Mouse (Mus musculus) frontal cortex, adult 2 months (tissue): Measurements from ENCODE around the gene Lrig1. TPM values are rescaled to one million over a fixed set of nuclear protein-coding genes. Genes with fewer than 3 reads are reported as not detected.
"Not testable (repeated sequence)": the region's sequence is repeated elsewhere in the genome, so short reads cannot be mapped to it uniquely, and the experiment has no call there.

Experiments used
- DNase-seq, 2 experiments: peaks; one replicate each; pipeline ENCODE4 v3.0.0; 2022; ENCODE audit warnings: low spot score in 1 of 2; ENCODE audit errors: extremely low spot score in 1 of 2
- polyA plus RNA-seq: library from polyadenylated mRNA; depleted of rRNA; stranded (reverse); fragments of >200 nt; gene quantifications from 2 replicates; pipeline ENCODE4 v1.2.3, GENCODE M21; 2012; rRNA removed

Gene Lrig1
- polyA plus RNA-seq, 1 experiment, result 33.3 TPM

DNA sequence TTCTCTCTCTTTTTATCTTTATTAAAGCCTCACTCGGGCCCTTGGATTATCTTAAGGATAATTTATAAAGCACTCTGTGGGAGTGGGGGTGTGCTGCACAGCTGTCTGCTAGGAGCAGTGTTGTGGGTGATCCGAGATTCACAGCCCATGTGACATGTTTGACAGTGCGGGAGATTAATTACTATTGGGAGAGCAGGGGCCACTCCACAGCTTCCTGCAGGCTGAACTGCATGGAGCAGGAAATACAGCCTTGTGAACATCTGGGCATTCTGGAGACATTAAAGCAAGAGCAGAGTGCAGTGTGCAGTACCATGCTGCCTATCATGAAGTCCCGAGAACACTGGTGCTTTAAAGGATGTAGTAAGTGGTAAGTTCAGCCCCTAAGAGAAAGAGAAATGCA is 107.2 kb downstream of the Lrig1 start:
- no peak for DNase-seq

DNA sequence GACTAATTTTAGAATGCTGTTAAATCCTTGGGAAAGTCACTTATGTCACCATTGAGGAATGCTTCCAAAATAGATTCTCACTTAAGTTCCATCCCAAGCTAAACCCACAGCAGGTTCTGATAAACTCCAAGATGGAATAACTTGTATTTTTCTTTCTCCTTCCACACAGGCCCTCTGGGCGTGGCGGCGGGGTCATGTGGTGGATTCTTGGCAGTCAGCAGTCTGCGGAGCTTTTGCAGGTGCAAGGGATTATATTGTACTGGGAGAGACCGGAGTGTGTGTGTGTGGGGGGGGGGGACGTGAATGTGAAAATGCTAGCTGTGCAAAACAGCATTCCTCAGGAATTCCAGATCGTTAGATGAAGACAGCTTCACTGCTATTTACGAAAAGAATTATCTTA is 107.7 kb downstream of the Lrig1 start:
- DNase-seq, result peak in 1 of 2 experiments; percentile 44

DNA sequence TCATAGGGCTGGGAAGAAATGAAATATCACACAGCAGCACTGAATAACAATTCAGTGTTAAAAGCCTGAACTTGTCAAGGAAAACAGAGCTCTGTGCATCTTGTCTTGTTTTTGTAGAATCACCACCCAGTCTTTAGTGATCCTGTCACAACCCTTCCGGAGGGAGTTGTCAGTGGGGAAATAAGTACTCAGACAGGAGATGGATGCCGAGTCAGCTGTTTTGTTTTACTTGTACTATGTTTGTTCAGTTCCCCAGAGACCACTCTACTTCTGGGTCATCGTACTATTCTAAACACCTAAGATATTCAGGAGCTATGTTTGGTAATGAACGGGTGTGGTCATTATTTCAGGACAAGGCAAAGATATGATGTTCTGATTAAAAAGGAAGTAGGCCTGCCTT is 111.6 kb downstream of the Lrig1 start:
- DNase-seq, result no peak

DNA sequence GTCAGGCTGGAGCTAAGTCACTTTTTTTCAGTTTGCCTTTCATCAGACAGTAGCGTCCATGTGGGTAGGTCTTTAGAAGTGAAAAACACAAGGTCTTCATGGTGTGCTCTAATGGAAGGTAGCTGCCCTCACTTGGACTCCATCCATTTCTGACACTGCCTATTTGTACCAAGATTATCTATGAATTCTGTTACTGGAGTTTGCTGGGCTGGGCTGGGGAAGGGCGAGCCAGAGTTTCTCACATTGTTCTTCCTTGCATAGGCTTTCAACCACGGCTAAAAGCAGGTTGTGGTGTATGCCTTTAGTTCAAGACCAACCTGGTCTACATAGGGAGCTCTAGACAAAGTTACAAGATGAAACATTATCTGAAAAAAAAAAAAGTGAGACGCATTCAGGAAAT is 115.0 kb downstream of the Lrig1 start:
- DNase-seq, result no peak

DNA sequence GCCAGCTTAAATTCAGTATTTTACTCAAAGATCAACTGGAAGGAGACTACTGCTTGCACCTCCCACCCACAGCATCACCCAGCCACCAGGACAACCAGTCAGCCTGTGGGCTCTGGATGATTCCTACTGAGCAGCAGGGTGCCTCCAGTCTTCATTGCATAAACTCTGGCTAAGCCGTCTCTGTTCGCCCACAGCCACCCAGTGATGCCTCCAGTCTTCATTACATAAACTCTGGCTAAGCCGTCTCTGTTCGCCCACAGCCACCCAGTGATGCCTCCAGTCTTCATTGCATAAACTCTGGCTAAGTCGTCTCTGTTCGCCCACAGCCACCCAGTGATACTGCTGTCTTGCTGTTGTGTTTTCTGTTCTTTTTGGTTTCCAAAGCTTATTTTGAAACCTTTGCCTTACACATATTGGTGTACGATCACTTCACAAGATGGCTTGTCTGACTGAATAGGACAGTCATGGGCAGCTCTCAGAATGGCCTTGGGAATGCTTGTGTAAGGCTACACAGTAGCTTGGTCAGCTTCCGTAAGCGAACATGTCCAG is 115.7 kb downstream of the Lrig1 start:
- DNase-seq, result peak; percentile 61 to 75

DNA sequence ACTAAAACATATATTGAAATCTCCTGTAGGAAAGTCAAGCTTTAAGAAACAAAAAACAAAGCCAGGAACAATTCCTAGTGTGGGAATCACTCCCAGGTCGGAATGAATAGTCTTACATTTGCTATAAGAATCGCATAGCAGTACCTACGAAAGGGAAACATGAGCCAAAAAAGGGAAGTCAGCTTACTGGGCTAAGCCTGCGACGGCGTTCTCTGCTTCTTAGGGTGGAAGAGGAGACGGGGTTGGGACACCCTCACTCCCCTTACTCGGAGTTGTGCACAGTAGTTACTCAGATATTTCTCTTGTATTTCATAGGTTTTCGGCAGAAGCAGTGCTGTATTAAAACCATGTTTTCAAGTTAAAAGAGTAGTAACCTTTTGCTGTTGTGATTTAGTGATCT is 117.9 kb downstream of the Lrig1 start:
- DNase-seq, result no peak

DNA sequence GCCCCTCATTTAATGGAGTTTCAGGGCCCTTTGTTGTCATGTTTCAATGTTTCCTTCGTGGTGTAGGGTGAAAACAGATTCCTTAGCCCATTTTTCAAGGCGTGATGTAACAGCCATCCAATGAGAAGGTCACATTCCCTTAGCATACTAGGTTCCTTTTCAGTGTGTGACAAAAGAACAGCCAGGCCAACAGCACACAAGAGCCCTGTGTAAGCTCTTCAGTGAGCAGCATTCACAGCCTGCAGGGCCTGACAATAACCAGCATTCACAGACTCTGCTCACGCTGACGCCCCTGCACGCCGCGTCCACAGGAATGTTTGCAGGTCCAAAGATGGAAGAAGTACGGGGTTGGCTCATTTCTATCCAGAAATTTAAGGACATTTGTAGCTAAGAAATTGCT is 122.0 kb downstream of the Lrig1 start:
- DNase-seq, result no peak

DNA sequence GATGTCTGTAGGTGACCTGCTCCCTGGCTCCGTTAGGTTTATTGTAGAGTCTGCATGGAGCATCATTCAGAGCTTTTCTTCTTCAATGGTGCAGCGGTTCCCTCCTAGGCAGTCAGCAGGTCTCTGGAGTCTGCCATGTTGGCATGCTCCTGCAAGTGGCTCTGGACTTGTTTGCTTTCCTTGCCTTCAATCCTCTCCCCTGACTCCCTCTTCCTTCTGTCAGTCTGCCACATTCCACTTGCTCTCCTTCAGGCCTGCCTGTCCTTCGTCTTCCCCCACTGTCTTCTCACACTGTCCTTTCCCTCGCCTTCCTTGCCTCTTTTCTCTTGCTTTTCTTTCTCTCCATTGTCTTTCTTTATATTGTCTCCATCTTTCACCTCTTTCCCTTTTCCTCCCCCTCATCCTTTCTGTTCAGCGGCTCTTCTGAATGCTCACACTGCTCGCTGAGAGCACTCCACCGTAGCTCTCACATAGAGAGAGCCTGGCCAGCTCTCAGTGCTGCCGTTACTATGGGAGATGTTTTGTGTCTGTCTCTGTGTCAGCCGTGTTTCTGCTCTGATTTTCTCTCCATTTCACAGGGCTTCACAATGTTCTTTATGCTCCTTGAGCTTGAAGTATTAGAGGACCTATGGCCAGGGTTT is 124.3 kb downstream of the Lrig1 start:
- DNase-seq, result no peak

DNA sequence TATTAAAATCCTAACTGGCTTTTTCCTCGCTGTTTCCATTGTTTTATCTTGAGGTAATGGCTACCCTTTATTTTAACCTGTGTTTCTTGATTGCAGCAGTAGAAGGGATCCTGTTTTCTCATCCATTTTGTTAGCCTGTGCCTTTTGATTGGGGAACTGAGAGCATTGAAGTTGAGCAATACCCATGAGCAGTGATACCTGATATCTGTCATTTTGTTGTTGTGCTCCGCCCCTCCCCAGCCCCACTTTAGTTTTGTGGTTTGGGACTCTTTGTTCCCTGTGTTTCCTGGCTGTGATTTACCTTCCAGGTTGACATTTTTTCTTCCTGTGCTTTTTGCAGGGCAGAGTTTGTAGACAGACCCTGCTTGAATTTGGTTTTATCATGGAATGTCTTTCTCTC is 131.9 kb downstream of the Lrig1 start:
- DNase-seq, result no peak

DNA sequence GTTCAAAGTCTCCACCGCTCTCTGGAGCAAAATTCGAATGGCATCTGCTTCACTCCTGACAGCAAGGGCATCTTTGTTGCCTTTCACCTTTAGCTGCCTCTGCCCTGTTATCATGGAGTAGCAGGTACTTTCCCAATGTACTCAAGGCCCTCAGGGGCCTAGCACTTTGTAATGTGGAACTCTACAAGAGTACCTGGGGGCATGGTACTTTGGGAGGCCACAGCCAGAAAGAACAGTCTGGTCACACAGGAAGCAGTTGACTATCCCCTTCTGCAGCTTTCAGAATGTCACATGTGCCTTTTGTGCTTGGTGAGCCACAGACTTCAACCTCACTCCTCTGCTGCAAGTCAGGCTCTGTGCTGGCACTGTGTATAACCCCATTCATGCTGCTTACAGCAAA is 134.2 kb downstream of the Lrig1 start:
- no peak for DNase-seq

DNA sequence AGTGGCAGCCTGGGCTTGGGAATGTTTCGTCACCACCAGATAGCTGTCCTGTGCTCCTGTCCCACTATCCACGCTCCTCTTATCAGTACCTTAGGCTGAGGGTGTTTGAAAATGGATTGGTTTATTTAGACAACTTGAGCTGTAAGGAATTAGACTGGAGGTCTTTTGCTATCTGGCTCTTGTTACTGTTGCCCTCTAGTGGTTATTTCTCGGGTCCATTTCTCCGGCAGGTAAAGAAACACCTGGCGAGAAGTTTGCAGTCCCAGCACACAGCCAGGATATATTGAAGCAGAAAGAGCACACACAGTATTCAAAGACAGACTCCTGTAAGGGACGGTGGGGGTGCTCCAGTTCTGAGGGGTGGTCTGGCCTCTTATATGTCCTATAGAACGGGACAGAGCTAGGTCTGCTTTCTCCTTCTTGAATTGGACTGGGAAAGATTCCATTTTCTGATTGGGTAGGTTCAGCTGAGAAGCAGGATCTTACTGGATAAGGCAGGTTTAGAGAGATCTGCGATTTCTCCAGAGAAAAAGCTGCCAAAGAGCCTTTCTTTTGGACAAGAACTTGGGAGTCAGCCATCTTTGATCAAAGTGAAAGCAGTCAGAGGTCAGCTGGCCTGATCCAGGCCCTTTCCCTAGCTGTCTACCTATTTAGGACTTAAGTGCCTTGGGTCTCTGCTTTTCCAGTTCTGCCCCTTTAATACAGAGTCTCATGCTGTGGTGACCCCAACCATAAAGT is 136.6 kb downstream of the Lrig1 start:
- DNase-seq, result no peak

DNA sequence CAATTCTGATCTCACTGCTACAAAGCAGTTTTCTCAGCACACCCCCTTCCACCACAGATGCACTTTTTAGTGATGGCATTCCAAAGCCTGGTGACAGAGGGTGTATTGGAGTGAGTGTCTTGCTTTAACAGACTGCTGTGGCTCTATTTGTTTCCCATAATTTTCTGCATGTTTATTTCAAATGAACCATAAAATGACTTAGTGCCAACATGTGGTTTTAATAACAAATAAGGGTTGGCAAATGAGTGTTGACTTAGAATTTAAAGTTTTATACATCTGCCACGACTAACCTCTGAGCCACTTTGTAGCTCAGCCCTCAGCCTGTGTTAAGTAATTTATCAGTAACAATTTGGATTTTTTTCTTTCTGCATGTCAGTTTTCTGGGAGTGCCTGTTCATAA is 138.6 kb downstream of the Lrig1 start:
- DNase-seq, result no peak

DNA sequence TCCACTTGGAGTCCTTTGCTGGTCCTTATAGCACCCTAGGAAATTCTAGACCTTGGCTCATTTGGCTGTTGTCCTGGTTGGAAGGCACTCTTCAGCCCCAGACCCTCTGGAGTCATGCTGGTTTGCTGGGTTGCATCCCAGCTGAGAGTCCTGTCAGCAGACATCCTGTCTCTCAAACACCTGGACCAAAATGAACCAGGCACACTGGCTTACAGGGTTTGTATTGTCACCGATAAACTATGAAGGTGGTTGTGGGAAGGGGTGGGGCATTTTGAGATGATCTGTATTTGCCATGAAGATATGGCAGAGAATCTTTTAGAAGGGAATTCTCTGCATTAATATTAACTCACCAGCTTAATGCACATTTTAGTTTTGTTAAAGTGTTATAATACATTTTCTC is 139.1 kb downstream of the Lrig1 start:
- no peak for DNase-seq

DNA sequence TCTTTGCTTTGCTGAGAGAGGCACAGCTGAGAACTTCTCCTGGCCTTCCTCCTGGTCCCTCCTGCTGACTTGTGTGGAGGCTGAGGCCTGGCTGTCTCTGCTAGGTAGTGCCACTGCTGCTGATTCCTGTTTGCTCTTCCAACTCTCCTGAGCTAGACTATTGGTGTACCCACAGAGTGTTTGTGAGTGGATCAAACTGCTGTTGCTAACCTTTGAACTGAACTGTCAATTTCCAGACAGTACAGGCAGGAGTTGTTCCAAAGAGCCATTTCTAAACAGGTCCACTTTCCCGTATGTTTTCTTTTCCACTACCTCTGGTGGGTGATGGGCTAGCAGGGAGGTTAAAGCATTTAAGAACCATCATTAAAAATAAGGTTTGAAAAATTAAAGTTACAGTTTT is 141.4 kb downstream of the Lrig1 start:
- not testable (repeated sequence) for DNase-seq

Other genes starting within 250 kb of the Lrig1 start
- 21.1 TPM in 2 replicates for gene Slc25a26, start 199.8 kb downstream of the Lrig1 start, polyA plus RNA-seq